Mouse (Mus musculus) liver, embryonic 14.5 days (tissue): ENCODE data around the gene Nedd4. TPM values are rescaled to one million over a fixed set of nuclear protein-coding genes. Genes with fewer than 3 reads are reported as not detected.

Experiments used
- ATAC-seq: fragments of 200-750 bp; cut with Nextera tagmentation; 2 replicates; pipeline ENCODE4 v1.8.0; 2017; ENCODE audit warnings: moderate number of reproducible peaks, mild to moderate bottlenecking, moderate library complexity; ENCODE audit not compliant: insufficient read depth
- DNase-seq, 3 experiments: peaks; one replicate each; pipeline ENCODE4 v3.0.0-alpha.2; 2012 to 2013; ENCODE audit warnings: low read depth in 3 of 3, low spot score in 3 of 3
- H3K27ac ChIP-seq: fragments of 300-500 bp; sonication (generic); 2 replicates; pipeline ENCODE4 v1.5.1; 2014; ENCODE audit warnings: moderate library complexity, mild to moderate bottlenecking, control low read depth, inconsistent platforms
- H3K27me3 ChIP-seq: fragments of 300-500 bp; sonication (generic); 2 replicates; pipeline ENCODE4 v1.6.1; 2014; ENCODE audit warnings: mild to moderate bottlenecking, low read length, moderate library complexity; ENCODE audit not compliant: control insufficient read depth, insufficient read depth
- H3K36me3 ChIP-seq: fragments of 300-500 bp; sonication (generic); replicated peaks from 2 replicates; pipeline ENCODE4 v1.6.1; 2014; ENCODE audit warnings: low read depth; ENCODE audit not compliant: control insufficient read depth, insufficient read depth
- H3K4me1 ChIP-seq, 2 experiments: fragments of 200-500 bp in 1 of 2; fragments of 300-500 bp in 1 of 2; sonication (generic) in 1 of 2; replicated peaks; 2 replicates each; pipeline ENCODE4 v1.6.1; 2012 to 2014; ENCODE audit warnings: antibody characterized with exemption in 1 of 2, inconsistent platforms in 1 of 2, low read length in 1 of 2; ENCODE audit not compliant: control insufficient read depth in 2 of 2, insufficient read depth in 2 of 2
- H3K4me2 ChIP-seq: fragments of 300-500 bp; sonication (generic); 2 replicates; pipeline ENCODE4 v1.6.1; 2014; ENCODE audit warnings: low read depth, mild to moderate bottlenecking, control low read depth, moderate library complexity
- H3K4me3 ChIP-seq, 2 experiments: fragments of 200-500 bp in 1 of 2; fragments of 300-500 bp in 1 of 2; sonication (generic) in 1 of 2; 2 replicates each; pipeline ENCODE4 v1.5.1; 2012 to 2014; ENCODE audit warnings: low read depth in 2 of 2, low read length in 2 of 2, mild to moderate bottlenecking in 2 of 2, control low read depth in 1 of 2, inconsistent platforms in 1 of 2, moderate library complexity in 1 of 2; ENCODE audit not compliant: insufficient read depth in 1 of 2
- H3K9ac ChIP-seq: fragments of 300-500 bp; sonication (generic); replicated peaks from 2 replicates; pipeline ENCODE4 v1.6.1; 2014; ENCODE audit warnings: mild to moderate bottlenecking, control low read depth, moderate library complexity
- H3K9me3 ChIP-seq: fragments of 300-500 bp; sonication (generic); 2 replicates; pipeline ENCODE4 v1.6.1; 2016; ENCODE audit warnings: low read length, mixed read lengths; ENCODE audit not compliant: control insufficient read depth
- CTCF ChIP-seq: IDR thresholded peaks from 2 replicates; pipeline ENCODE4 v1.5.1; 2016; ENCODE audit warnings: antibody characterized with exemption, low read depth, control low read depth
- EP300 ChIP-seq: IDR thresholded peaks from 2 replicates; pipeline ENCODE4 v1.6.1; 2016; ENCODE audit warnings: antibody characterized with exemption, low read depth
- WGBS: fragments of 180-500 bp; shearing (Covaris S2); extraction: QIAGEN DNeasy Blood & Tissue Kit; methylation state at CpG from one replicate; pipeline ENCODE4 v1.1.7; 2014; ENCODE audit not compliant: insufficient replicate concordance; 5-methylcytosine and 5-hydroxymethylcytosine counted together
- polyA plus RNA-seq, 2 experiments: library from polyadenylated mRNA; depleted of rRNA in 1 of 2; stranded (reverse) in 1 of 2; unstranded in 1 of 2; fragments of >200 nt; fragmentation: Nextera tagmentation in 1 of 2; extraction: Ambion mirVana in 1 of 2; gene quantifications; 2 replicates each; pipeline versions ENCODE4 v1.2.1 to v1.2.3; 2012 to 2014

The Nedd4 gene
- polyA plus RNA-seq, 2 experiments: 86.9 to 87.8 TPM

- DNase-seq (no peak), ATAC-seq (peak; percentile 10; the same call in 1 of the 2 replicates)
- Histone ChIP-seq H3K36me3 (peaks cover 48% of the 10 kb centered on the region), H3K27ac (no peak overlapping the region), H3K9me3 (no peaks in the 10 kb centered on the region), H3K4me1 (peaks cover 0 to 4% of the 10 kb centered on the region in 2 experiments; a peak in 3 of 4 replicates), H3K9ac (no peak overlapping the region), H3K4me2 (no peak overlapping the region), H3K27me3 (no peaks in the 10 kb centered on the region), H3K4me3 (no peak overlapping the region)
- TF ChIP-seq EP300 (no peak), CTCF (no peak)
- 72% methylated on average over 8 of the region's 8 CpGs for WGBS
Measured at GRCm38 (mm10) chr9:72681652-72682228, 19.6 kb downstream of the Nedd4 start.

GRCm38 (mm10) chr9:72683268-72683667, 21.1 kb downstream of the Nedd4 start:
- peaks cover 51% of the 10 kb centered on the region for H3K36me3 ChIP-seq
- peak; percentile 25; the same call in 1 of the 2 replicates for ATAC-seq
- peaks cover 0 to 4% of the 10 kb centered on the region in 2 experiments; a peak in 3 of 4 replicates for H3K4me1 ChIP-seq
- H3K27ac ChIP-seq: no peak overlapping the region
- no peak for TF ChIP-seq CTCF
- TF ChIP-seq EP300: no peak
- H3K9ac ChIP-seq: no peak overlapping the region
- H3K4me3 ChIP-seq: no peak overlapping the region
- no peak for DNase-seq
- H3K4me2 ChIP-seq: no peak overlapping the region
- H3K9me3 ChIP-seq: no peaks in the 10 kb centered on the region
- H3K27me3 ChIP-seq: no peaks in the 10 kb centered on the region
- WGBS: 73% methylated on average over 1 of the region's 1 CpGs

- no peaks in the 10 kb centered on the region for H3K27me3 ChIP-seq
- H3K4me1 ChIP-seq: peaks cover 0 to 4% of the 10 kb centered on the region in 2 experiments; a peak in 3 of 4 replicates
- peaks cover 59% of the 10 kb centered on the region for H3K36me3 ChIP-seq
- TF ChIP-seq EP300: peak; percentile 28; the same call in 1 of the 2 replicates
- no peak for TF ChIP-seq CTCF
- WGBS: 31% methylated on average over 4 of the region's 4 CpGs
- DNase-seq (no peak), ATAC-seq (peak; percentile 61; the same call in 1 of the 2 replicates)
- no peak overlapping the region for H3K4me2 ChIP-seq
- no peak overlapping the region for H3K4me3 ChIP-seq
- no peak overlapping the region for H3K27ac ChIP-seq
- H3K9me3 ChIP-seq: no peaks in the 10 kb centered on the region
- no peak overlapping the region for H3K9ac ChIP-seq
Measured at GRCm38 (mm10) chr9:72685231-72685630, 23.1 kb downstream of the Nedd4 start.

DNA sequence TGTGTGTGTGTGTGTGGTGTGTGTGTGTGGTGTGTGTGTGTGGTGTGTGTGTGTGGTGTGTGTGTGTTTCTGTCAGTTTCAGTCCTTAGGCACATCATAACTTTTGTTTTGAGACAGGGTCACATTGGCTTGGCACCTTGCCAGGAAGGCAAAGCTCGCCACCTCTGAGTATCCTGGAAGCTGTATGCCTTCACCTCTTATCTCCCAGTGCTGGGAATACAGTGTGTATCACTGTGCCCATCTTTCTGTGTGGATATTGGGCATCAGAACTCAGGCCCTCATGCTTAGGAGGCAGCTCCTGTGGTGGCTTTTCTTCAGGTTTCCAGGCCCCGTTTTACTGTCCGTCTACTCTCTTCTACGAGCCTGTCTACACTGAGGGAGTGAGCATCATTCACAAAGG, 24.4 kb downstream of the Nedd4 start:
- H3K36me3 ChIP-seq: peaks cover 68% of the 10 kb centered on the region
- DNase-seq: no peak

GRCm38 (mm10) chr9:72689522-72689921, 27.4 kb downstream of the Nedd4 start:
- 80% methylated on average over 5 of the region's 5 CpGs for WGBS

More for the DNA sequence above, 24.4 kb downstream of the Nedd4 start:
- Histone ChIP-seq H3K4me3 (no peak overlapping the region), H3K4me1 (peaks cover 0 to 6% of the 10 kb centered on the region in 2 experiments; a peak in 3 of 4 replicates), H3K27me3 (no peaks in the 10 kb centered on the region), H3K9me3 (no peaks in the 10 kb centered on the region), H3K4me2 (no peak overlapping the region), H3K27ac (no peak overlapping the region), H3K9ac (no peak overlapping the region)
- WGBS: 76% methylated on average over 4 of the region's 4 CpGs
- no peak for ATAC-seq
- TF ChIP-seq CTCF (no peak), EP300 (no peak)

More at GRCm38 (mm10) chr9:72689522-72689921, 27.4 kb downstream of the Nedd4 start:
- peaks cover 61% of the 10 kb centered on the region for H3K36me3 ChIP-seq
- no peak for TF ChIP-seq EP300
- H3K4me2 ChIP-seq: no peak overlapping the region
- ATAC-seq (no peak), DNase-seq (no peak)
- no peaks in the 10 kb centered on the region for H3K27me3 ChIP-seq
- peaks cover 0 to 3% of the 10 kb centered on the region in 2 experiments; a peak in 2 of 4 replicates for H3K4me1 ChIP-seq
- H3K27ac ChIP-seq: no peak overlapping the region
- H3K4me3 ChIP-seq: no peak overlapping the region
- no peaks in the 10 kb centered on the region for H3K9me3 ChIP-seq
- H3K9ac ChIP-seq: no peak overlapping the region
